Mouse (Mus musculus): ENCODE measurements around the gene Zswim5. TPM values are rescaled to one million over a fixed set of nuclear protein-coding genes. Genes with fewer than 3 reads are reported as not detected.

Zswim5 gene
- polyA plus RNA-seq, 1 experiment from 2014 or later, result 12.8 TPM

- ATAC-seq, result peak; percentile 93
- WGBS, result 1% methylated on average over 38 of the region's 38 CpGs
- peaks cover 3% of the 10 kb centered on the region; the same call in 1 of the 2 replicates for H3K27me3 ChIP-seq
These were observed 116.8 kb downstream of the Zswim5 start, which contains the start of gene Urod for GRCm38 (mm10) chr4:116993672-116994621. TSS of gene Urod (minus strand) at chr4:116994413.

GRCm38 (mm10) chr4:116995131-116995797, 118.1 kb downstream of the Zswim5 start, which contains the start of gene Hectd3:
TSS of gene Hectd3 (plus strand) at chr4:116995317.
- WGBS, result under 1% methylated on average over 54 of the region's 58 CpGs
- peak within 1 kb of the TSS; percentile 82 for H3K27ac ChIP-seq
- peaks cover 33% of the 10 kb centered on the region for H3K4me1 ChIP-seq
- peaks cover 34% of the 10 kb centered on the region for H3K36me3 ChIP-seq (ENCODE audit: poor library complexity, severe bottlenecking)
- peak within 1 kb of the TSS; percentile 92 for H3K9ac ChIP-seq
- peak within 1 kb of the TSS; percentile 97 for H3K4me2 ChIP-seq
- H3K27me3 ChIP-seq, result peaks cover 3% of the 10 kb centered on the region; the same call in 1 of the 2 replicates
- H3K4me3 ChIP-seq, result peak within 1 kb of the TSS; percentile 99
- ATAC-seq, result peak; percentile 64
- H3K9me3 ChIP-seq (replicated peaks), result no peaks in the 10 kb centered on the region

More at GRCm38 (mm10) chr4:116993672-116994621, 116.8 kb downstream of the Zswim5 start, which contains the start of gene Urod:
- Histone ChIP-seq H3K9me3 (replicated peaks) (no peaks in the 10 kb centered on the region), H3K36me3 (ENCODE audit: poor library complexity, severe bottlenecking) (peaks cover 33% of the 10 kb centered on the region), H3K9ac (peak within 1 kb of the TSS; percentile 92), H3K27ac (peak within 1 kb of the TSS; percentile 82), H3K4me3 (peak within 1 kb of the TSS; percentile 99), H3K4me2 (peak within 1 kb of the TSS; percentile 97), H3K4me1 (peaks cover 33% of the 10 kb centered on the region)

GRCm38 (mm10) chr4:116995798-116996135, 118.6 kb downstream of the Zswim5 start:
- Histone ChIP-seq H3K27ac (peak overlapping the region; percentile 82), H3K4me1 (peaks cover 33% of the 10 kb centered on the region), H3K4me3 (peak overlapping the region; percentile 99), H3K36me3 (ENCODE audit: poor library complexity, severe bottlenecking) (peaks cover 34% of the 10 kb centered on the region), H3K4me2 (peak overlapping the region; percentile 97), H3K9ac (peak overlapping the region; percentile 92), H3K27me3 (peaks cover 3% of the 10 kb centered on the region; the same call in 1 of the 2 replicates), H3K9me3 (replicated peaks) (no peaks in the 10 kb centered on the region)
- WGBS, result under 1% methylated on average over 16 of the region's 16 CpGs
- no peak for ATAC-seq

- Histone ChIP-seq H3K4me2 (no peak overlapping the region), H3K9ac (no peak overlapping the region), H3K4me3 (no peak overlapping the region), H3K9me3 (replicated peaks) (no peaks in the 10 kb centered on the region), H3K4me1 (peaks cover 18% of the 10 kb centered on the region), H3K27ac (no peak overlapping the region), H3K36me3 (ENCODE audit: poor library complexity, severe bottlenecking) (peaks cover 68% of the 10 kb centered on the region), H3K27me3 (peaks cover 3% of the 10 kb centered on the region; the same call in 1 of the 2 replicates)
- ATAC-seq, result no peak
- WGBS, result 93% methylated on average over 17 of the region's 17 CpGs
These were observed 122.5 kb downstream of the Zswim5 start for GRCm38 (mm10) chr4:116999513-117000154.

GRCm38 (mm10) chr4:117001957-117002356, 124.8 kb downstream of the Zswim5 start:
- H3K27me3 ChIP-seq, result no peaks in the 10 kb centered on the region
- no peak overlapping the region for H3K27ac ChIP-seq
- no peak overlapping the region for H3K4me2 ChIP-seq
- 87% methylated on average over 16 of the region's 16 CpGs for WGBS
- H3K4me3 ChIP-seq, result no peak overlapping the region
- no peak overlapping the region for H3K9ac ChIP-seq
- peaks cover 64% of the 10 kb centered on the region for H3K36me3 ChIP-seq (ENCODE audit: poor library complexity, severe bottlenecking)
- ATAC-seq, result no peak
- no peaks in the 10 kb centered on the region for H3K4me1 ChIP-seq
- H3K9me3 ChIP-seq (replicated peaks), result no peaks in the 10 kb centered on the region

- Histone ChIP-seq H3K9ac (no peak overlapping the region), H3K27me3 (no peaks in the 10 kb centered on the region), H3K4me3 (no peak overlapping the region), H3K36me3 (ENCODE audit: poor library complexity, severe bottlenecking) (peaks cover 61% of the 10 kb centered on the region), H3K27ac (no peak overlapping the region), H3K4me2 (no peak overlapping the region), H3K9me3 (replicated peaks) (no peaks in the 10 kb centered on the region), H3K4me1 (no peaks in the 10 kb centered on the region)
- peak; percentile 72 for ATAC-seq
- 55% methylated on average over 38 of the region's 38 CpGs for WGBS
These were observed 125.7 kb downstream of the Zswim5 start for GRCm38 (mm10) chr4:117002543-117003521.

GRCm38 (mm10) chr4:117004649-117005048, 127.5 kb downstream of the Zswim5 start:
- Histone ChIP-seq H3K9ac (no peak overlapping the region), H3K36me3 (ENCODE audit: poor library complexity, severe bottlenecking) (peaks cover 46% of the 10 kb centered on the region), H3K4me3 (no peak overlapping the region), H3K4me2 (no peak overlapping the region), H3K4me1 (no peaks in the 10 kb centered on the region), H3K27me3 (no peaks in the 10 kb centered on the region), H3K27ac (no peak overlapping the region), H3K9me3 (replicated peaks) (no peaks in the 10 kb centered on the region)
- ATAC-seq, result no peak
- 90% methylated on average over 4 of the region's 4 CpGs for WGBS

GRCm38 (mm10) chr4:117005611-117006400, 128.6 kb downstream of the Zswim5 start:
- no peak for ATAC-seq
- Histone ChIP-seq H3K27me3 (no peaks in the 10 kb centered on the region), H3K4me1 (no peaks in the 10 kb centered on the region), H3K9me3 (replicated peaks) (no peaks in the 10 kb centered on the region), H3K36me3 (ENCODE audit: poor library complexity, severe bottlenecking) (peaks cover 34% of the 10 kb centered on the region), H3K4me2 (no peak overlapping the region), H3K27ac (no peak overlapping the region), H3K9ac (no peak overlapping the region), H3K4me3 (no peak overlapping the region)
- 73% methylated on average over 7 of the region's 7 CpGs for WGBS

GRCm38 (mm10) chr4:117007058-117007457, 129.9 kb downstream of the Zswim5 start:
- no peaks in the 10 kb centered on the region for H3K27me3 ChIP-seq
- ATAC-seq, result no peak
- no peak overlapping the region for H3K9ac ChIP-seq
- WGBS, result 72% methylated on average over 3 of the region's 3 CpGs
- peaks cover 23% of the 10 kb centered on the region for H3K36me3 ChIP-seq (ENCODE audit: poor library complexity, severe bottlenecking)
- H3K27ac ChIP-seq, result no peak overlapping the region
- no peak overlapping the region for H3K4me3 ChIP-seq
- H3K4me2 ChIP-seq, result no peak overlapping the region
- H3K9me3 ChIP-seq (replicated peaks), result no peaks in the 10 kb centered on the region
- no peaks in the 10 kb centered on the region for H3K4me1 ChIP-seq

- H3K36me3 ChIP-seq (ENCODE audit: poor library complexity, severe bottlenecking), result no peaks in the 10 kb centered on the region
- H3K27me3 ChIP-seq, result no peaks in the 10 kb centered on the region
- H3K4me1 ChIP-seq, result no peaks in the 10 kb centered on the region
- no peak overlapping the region for H3K27ac ChIP-seq
- no peak overlapping the region for H3K4me3 ChIP-seq
- no peak for ATAC-seq
- 88% methylated on average over 5 of the region's 5 CpGs for WGBS
- H3K9me3 ChIP-seq (replicated peaks), result no peaks in the 10 kb centered on the region
- no peak overlapping the region for H3K9ac ChIP-seq
- no peak overlapping the region for H3K4me2 ChIP-seq
These were observed 133.1 kb downstream of the Zswim5 start for GRCm38 (mm10) chr4:117010231-117010630.
